Mouse (Mus musculus) brain, embryonic 14.5 days (tissue): ENCODE results near the gene Cdk5rap2. TPM values are rescaled to one million over a fixed set of nuclear protein-coding genes. Genes with fewer than 3 reads are reported as not detected.

Experiments
- DNase-seq: peaks from one replicate; pipeline ENCODE4 v3.0.0-alpha.2; 2011; ENCODE audit warnings: low read depth
- CTCF ChIP-seq: fragments of 200-500 bp; IDR thresholded peaks from 2 replicates; pipeline ENCODE4 v1.5.1; 2012; ENCODE audit warnings: inconsistent platforms, mild to moderate bottlenecking, moderate library complexity, borderline replicate concordance; ENCODE audit not compliant: insufficient read depth, insufficient read length; ENCODE audit errors: extremely low read depth
- POLR2A ChIP-seq: fragments of 200-500 bp; IDR thresholded peaks from 2 replicates; pipeline ENCODE4 v1.6.1; 2012; ENCODE audit warnings: mild to moderate bottlenecking, inconsistent platforms, borderline replicate concordance; ENCODE audit not compliant: poor library complexity, insufficient read depth, insufficient read length, severe bottlenecking; ENCODE audit errors: extremely low read depth
- polyA plus RNA-seq: library from polyadenylated mRNA; depleted of rRNA; stranded (reverse); fragments of >200 nt; gene quantifications from 2 replicates; pipeline ENCODE4 v1.2.3, GENCODE M21; 2012

Gene Cdk5rap2
- polyA plus RNA-seq, 1 experiment, result 16.2 TPM

DNA sequence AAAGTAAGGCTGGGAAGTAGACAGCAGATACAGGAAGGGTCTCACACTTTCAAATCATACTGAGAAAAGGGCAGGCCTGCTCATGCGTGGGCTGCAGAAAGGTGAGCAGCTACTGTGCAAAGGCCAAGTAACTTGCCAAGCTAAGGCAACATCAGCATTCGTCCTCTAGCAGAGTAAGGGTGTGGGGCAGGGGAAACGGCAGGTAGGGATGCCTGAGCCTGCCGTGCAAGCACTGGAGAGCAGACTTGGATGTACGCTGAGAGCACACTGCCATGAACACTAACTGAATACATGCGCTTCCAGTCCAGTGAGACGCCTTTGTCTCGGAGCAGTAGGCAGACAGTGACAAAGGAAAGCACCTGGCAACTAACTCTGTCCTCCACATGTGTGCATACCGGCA is 127.1 kb downstream of the Cdk5rap2 start:
- no peak for DNase-seq
- TF ChIP-seq POLR2A (no peak), CTCF (no peak)

DNA sequence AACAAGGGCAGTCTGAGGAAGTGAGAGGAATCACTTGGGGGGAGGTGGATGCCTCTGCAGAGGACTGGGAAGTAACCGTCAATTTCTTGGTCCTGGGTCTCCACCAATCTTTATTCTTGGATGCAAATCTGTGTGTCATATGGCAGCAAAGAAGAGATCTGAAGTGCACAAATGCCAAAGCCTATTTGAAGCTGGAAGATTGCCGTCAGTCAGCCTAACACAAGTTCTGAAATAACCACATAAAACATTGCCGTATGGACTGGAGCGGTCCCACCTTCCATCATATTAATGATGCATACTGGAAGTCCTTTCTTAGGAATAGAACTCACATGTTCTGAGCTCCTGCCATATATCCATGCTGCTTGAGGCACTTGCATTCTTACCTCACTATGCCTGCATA is 131.4 kb downstream of the Cdk5rap2 start:
- TF ChIP-seq CTCF (no peak), POLR2A (no peak)
- peak; percentile 50 for DNase-seq

DNA sequence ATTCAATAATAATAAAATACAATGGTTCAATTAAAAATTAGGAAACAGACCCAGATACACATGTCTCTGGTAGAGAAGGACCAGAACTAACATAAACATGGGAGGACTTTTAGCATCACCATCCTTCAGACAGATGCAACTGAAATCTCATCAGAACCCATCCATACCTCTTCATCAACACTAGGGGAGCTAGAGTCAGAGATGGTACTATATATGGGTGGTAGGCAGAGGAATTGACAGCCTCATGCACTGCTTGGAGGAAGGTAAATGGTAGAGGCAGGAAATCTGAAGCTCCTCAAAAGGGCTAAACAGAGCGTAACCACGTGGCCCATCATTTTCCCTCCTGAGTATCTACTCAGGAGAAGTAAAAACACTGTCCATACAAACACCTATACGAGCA is 132.2 kb downstream of the Cdk5rap2 start:
- DNase-seq, result no peak
- TF ChIP-seq CTCF, result peak; percentile 13; the same call in 1 of the 2 replicates
- TF ChIP-seq POLR2A, result no peak

DNA sequence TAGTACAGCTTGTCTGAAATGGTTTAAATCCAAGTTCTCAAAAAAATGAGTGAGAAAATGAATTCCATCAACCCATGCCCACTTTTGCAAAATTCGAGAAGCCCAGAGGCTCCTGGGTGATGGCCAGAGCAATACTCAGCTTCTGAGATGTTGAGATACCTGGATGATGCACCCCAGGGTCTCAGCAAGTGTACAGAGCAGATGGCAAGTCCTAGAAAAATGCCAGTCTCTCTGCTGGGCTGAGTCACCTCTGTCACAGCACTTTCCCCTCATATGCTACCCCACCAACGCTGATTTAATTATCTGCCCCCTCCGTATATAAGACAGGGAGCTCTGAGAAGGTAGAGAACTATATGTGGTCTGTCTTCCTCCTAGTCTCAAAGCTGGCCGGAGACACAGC is 137.3 kb downstream of the Cdk5rap2 start:
- TF ChIP-seq CTCF (no peak), POLR2A (no peak)
- DNase-seq, result no peak

DNA sequence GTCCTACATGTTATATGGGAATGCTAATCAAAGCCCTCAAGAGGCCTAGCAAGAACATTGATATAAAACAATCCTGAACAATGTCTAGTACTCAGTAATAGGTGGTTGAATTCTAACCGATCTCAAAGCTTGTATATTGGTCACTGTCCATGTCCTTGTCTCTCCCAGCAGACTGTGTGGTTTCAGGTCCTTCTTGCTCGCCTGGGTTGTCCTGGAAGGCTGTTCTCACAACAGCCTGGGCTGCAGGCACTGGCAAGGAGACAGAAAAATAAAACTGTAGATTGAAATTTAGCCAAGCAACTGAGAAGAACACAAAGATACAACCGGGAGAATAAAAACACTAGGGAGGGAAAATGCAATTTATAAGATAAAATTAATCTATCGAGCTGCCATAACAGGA is 137.7 kb downstream of the Cdk5rap2 start:
- DNase-seq, result no peak
- no peak for TF ChIP-seq CTCF
- TF ChIP-seq POLR2A, result no peak

DNA sequence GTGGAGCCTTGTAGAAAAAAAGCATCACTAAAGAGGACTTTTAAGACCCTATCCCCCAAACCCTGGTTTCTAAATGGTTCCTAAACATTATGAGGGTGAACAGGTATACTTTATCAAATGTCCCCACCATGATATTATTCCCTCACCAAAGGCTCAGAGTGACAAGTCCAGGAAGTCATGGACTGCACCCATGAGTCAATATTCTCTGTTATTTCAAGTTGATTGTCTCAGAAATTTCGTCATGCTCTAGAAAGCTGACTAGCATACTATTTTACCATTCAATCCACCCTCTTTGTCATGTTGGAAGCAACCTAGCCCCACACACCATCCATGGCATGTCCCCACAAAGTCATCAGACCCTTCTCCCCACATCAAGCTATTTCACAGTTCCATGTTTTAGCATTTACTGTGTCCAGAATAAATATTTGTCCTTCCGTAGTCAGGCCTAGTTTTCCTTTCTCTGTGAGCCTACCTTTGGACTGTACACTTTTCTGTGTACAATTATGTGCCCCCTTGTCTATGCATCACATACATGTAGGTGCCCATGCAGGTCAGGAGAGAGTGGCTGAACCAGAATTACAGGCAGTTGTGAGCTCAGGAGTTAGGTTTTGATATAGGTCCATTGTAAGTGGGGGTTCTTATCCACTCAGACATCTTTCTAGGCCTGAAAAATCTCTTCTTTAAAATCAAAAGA is 142.9 kb downstream of the Cdk5rap2 start:
- DNase-seq, result no peak
- no peak for TF ChIP-seq CTCF
- no peak for TF ChIP-seq POLR2A

DNA sequence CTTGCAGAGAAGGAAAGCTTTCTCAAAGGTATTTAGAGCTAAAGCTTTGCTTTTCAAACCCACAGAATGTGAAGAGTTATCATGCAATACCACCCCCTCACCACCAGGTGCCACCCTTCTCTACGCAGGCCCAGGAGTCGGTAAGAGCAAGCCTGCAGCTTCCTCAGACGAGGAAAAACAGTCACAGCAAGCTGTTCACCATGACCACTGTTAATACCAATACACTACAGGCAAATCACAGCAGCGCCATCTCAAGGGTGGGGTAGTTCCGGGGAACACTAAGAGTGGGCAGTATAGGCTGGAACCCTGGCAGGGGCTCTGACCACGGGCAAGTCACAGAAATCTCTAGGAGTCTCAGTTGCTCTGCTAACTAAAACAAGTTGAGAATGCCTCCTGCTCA is 145.0 kb downstream of the Cdk5rap2 start:
- peak; percentile 74 for TF ChIP-seq CTCF
- no peak for TF ChIP-seq POLR2A

DNA sequence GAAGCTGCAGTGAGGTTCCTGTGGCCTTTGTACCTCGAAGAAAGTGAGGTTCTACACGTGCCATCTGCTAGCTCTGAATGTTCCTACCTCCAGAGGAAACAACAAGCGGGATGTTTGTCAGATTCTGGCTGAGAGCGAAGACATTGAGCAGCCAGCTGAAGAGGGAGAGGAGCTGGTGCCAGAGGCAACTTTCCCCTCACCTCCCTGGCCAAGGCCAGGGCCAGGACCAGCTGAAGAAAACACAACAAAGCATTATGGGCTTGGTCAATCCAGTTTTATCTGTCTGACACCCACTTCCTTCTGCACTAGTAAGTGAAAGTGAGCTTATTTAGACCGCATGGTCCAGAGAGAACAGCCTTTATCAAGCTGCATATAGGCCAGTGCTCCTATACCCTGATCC is 147.4 kb downstream of the Cdk5rap2 start:
- no peak for DNase-seq
- TF ChIP-seq POLR2A (no peak), CTCF (no peak)

More for the DNA sequence above, 145.0 kb downstream of the Cdk5rap2 start:
- peak; percentile 64 for DNase-seq

DNA sequence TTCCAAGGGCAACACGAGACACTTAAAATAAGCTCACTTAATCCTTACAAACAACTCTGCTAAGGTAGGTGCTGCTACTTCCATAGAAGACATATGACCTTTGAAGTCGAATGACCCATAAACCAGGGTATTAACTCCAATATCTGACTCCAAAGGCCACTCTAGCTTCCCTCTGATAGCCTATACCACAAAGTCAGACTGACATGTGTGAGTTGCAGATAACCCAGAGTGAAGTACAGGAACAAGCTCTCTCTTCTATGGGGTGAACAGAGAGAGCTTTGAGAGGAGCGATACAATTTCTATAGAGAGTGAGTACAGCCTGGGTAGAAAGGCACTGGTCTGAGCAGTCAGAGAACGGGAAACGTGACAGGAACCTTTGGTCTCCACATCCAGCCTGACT is 148.9 kb downstream of the Cdk5rap2 start:
- TF ChIP-seq POLR2A (no peak), CTCF (no peak)
- no peak for DNase-seq

DNA sequence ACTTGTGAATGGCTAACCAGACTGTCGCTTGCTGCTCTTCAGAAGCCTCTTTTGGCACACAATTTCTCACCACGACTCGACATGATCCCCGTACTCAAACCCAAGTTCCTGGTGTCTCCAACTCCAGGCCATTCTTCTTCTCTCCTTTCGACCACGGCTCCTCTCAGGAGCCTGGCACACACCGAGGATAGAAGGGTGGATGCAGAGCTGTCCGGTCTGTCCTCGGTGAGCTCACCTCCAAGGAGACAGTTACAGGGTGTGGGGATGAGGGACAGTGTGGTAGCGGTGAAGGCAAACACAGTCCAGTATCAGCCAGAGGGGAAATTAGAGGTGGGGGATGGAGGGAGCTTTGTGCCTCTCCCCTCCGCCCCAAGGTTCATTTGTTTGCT is 149.8 kb downstream of the Cdk5rap2 start:
- TF ChIP-seq POLR2A (no peak), CTCF (no peak)
- no peak for DNase-seq

DNA sequence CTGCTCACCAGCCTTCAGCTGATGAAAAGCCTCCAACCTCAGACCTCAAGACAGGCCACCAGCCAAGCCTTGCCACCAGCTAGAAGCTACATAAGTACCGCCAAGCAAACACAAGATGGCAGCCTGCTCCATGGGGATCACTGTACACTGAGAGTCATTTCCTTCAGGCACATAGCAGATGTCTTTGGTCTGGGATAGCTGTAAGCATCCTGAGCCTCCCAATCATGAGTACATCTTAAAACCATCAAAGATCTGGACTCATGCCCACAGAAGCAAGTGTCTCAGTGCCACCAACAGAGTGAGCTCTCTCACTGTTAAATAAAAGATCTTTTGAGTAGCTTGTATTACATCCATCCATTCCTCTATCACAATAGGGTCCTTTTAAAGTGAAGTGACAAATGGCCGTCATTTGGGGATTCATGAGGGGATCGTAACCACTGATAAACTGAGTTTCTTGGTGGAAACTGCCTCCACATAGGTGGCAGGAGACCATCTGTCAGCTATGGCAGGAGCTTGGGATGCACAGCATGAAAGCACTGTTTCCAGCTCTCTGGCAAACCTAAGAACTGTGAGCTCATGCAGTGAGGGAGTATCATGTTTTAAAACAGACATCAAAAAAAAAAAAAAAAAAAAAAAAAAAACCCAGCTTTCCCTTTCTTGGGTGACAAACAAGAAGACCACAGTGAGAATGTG is 150.4 kb downstream of the Cdk5rap2 start:
- DNase-seq, result peak; percentile 81
- TF ChIP-seq CTCF, result peak; percentile 33; the same call in 1 of the 2 replicates
- no peak for TF ChIP-seq POLR2A

DNA sequence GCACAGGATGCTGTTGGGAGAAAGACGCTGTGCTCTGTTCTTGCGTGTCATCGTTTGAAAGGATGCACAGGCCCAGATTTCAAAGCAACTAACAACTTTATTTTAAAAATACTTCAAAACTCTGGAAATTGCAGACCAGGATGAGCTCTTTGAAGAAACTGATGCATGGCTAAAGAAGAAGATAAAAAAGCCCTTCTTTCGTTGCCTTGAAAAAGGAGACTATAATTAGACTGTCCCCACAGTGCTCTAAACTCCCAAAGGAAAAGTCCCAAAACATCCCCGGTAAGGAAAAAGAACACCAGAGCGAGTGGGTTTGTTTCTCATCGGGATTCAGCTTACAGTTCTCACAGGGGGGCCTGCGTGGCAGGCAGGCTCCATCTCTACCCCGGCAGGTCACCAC is 151.4 kb downstream of the Cdk5rap2 start:
- DNase-seq, result peak; percentile 20
- TF ChIP-seq POLR2A, result no peak
- no peak for TF ChIP-seq CTCF
